Mouse (Mus musculus): ENCODE results near the gene Clstn1. TPM values are rescaled to one million over a fixed set of nuclear protein-coding genes. Genes with fewer than 3 reads are reported as not detected.
A peak's percentile ranks its signal among the peaks of the same experiment; 100 is the strongest.

Gene Clstn1
- total and polyA plus RNA-seq, 3 experiments, result 25.6 to 88.3 (median 86.7) TPM

DNA sequence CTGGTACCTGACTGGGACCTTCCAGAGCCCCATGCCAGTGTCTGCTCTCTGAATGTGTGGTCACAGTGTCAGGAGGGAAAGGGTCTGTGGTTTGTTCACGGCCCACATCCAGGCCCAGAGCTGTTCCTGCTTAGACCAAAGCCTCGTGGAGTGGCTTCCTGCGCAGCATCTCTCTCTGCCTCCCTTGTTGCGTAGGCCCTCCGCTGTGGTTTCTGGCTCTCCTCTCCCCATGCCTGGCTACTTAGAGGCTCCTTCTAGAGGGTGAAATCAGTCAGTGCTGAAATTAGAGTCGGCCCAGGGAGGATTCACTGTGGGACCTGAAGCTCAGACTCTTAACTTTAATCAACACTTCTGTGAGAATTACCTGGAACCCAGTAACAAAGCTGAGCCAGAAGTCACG lies 32.4 kb upstream of the Clstn1 start:
- no peak overlapping the region for H3K4me3 ChIP-seq
- WGBS, result 77% methylated on average over 7 of the region's 7 CpGs
- peaks cover 1% of the 10 kb centered on the region; the same call in 1 of the 2 replicates for H3K4me1 ChIP-seq (ENCODE audit: control insufficient read depth, insufficient read depth, low read length)
- H3K27ac ChIP-seq, result no peak overlapping the region
- H3K9ac ChIP-seq (ENCODE audit: low read depth, low read length), result no peak overlapping the region
- no peak for DNase-seq
- H3K27me3 ChIP-seq (ENCODE audit: control insufficient read depth, insufficient read depth, low read length), result no peaks in the 10 kb centered on the region
- intact Hi-C loops (cut with DNase I), result loop anchor here (5.0 kb wide), 1 partner anchor 33 kb away; the partner anchor contains the start of gene Clstn1
- TF ChIP-seq EP300 (IDR thresholded peaks at IDR 0.05; ENCODE audit: insufficient read depth, low read depth, low read length) (no peak), CTCF (IDR thresholded peaks at IDR 0.05) (no peak), POLR2A (IDR thresholded peaks at IDR 0.05; ENCODE audit: insufficient read depth, low read depth, low read length) (no peak)
- no peaks in the 10 kb centered on the region for H3K36me3 ChIP-seq (ENCODE audit: control insufficient read depth, insufficient read depth, low read length)
- H3K79me2 ChIP-seq (replicated peaks; ENCODE audit: control insufficient read depth, insufficient read depth, low read length), result no peaks in the 10 kb centered on the region

DNA sequence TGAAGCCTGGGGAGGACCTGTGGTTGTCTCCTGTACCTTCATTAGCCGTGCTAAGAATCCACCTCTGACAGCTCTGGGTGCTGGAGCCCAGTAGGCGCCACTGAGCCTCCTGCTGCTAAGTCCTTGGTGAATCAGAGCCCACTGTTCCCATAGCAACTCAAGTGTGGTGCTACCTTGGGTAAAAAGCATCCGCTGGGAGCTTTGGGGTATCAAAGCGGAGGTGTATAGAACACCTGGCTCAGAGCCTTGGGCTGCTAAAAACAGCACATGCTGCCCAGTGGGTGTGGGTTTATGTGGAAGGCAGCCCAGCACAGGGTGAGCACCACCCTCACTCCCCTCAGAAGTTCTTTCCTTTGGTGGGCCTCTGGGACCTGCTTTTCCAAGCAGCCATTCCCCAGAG lies 30.2 kb upstream of the Clstn1 start:
- H3K27me3 ChIP-seq (ENCODE audit: control insufficient read depth, insufficient read depth, low read length), result no peaks in the 10 kb centered on the region
- no peak overlapping the region for H3K27ac ChIP-seq
- no peak for DNase-seq
- 91% methylated on average over 4 of the region's 4 CpGs for WGBS
- H3K4me3 ChIP-seq, result no peak overlapping the region
- no peak for TF ChIP-seq POLR2A (IDR thresholded peaks at IDR 0.05; ENCODE audit: insufficient read depth, low read depth, low read length)
- TF ChIP-seq CTCF (IDR thresholded peaks at IDR 0.05), result no peak
- no peak for TF ChIP-seq EP300 (IDR thresholded peaks at IDR 0.05; ENCODE audit: insufficient read depth, low read depth, low read length)
- H3K36me3 ChIP-seq (ENCODE audit: control insufficient read depth, insufficient read depth, low read length), result no peaks in the 10 kb centered on the region
- intact Hi-C loops (cut with DNase I), result no loop called here
- H3K79me2 ChIP-seq (replicated peaks; ENCODE audit: control insufficient read depth, insufficient read depth, low read length), result no peaks in the 10 kb centered on the region
- H3K4me1 ChIP-seq (ENCODE audit: control insufficient read depth, insufficient read depth, low read length), result peaks cover 1% of the 10 kb centered on the region; the same call in 1 of the 2 replicates
- no peak overlapping the region for H3K9ac ChIP-seq (ENCODE audit: low read depth, low read length)

DNA sequence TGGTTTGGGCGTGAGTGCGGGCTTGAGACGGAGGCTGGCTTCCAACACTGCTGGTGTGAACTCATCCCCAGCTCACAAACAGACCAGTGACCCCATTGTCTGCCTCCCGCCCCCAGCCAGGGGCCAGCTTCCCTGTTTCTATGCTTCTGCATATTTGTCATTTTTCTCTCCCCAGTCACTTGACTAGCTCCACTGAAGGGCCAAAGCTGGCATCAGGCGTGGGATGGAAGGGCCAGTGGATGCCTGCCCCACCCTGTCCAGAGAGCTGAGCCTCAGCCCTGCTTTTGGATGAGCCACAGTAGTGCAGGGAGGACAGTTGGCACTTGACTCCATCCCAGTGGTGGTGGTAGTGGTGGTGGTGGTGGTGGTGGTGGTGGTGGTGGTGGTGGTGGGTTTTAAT lies 28.4 kb upstream of the Clstn1 start:
- DNase-seq, result no peak
- TF ChIP-seq CTCF (IDR thresholded peaks at IDR 0.05) (no peak), EP300 (IDR thresholded peaks at IDR 0.05; ENCODE audit: insufficient read depth, low read depth, low read length) (no peak), POLR2A (IDR thresholded peaks at IDR 0.05; ENCODE audit: insufficient read depth, low read depth, low read length) (no peak)
- 90% methylated on average over 5 of the region's 5 CpGs for WGBS
- Histone ChIP-seq H3K79me2 (replicated peaks; ENCODE audit: control insufficient read depth, insufficient read depth, low read length) (no peaks in the 10 kb centered on the region), H3K4me3 (no peak overlapping the region), H3K36me3 (ENCODE audit: control insufficient read depth, insufficient read depth, low read length) (no peaks in the 10 kb centered on the region), H3K9ac (ENCODE audit: low read depth, low read length) (no peak overlapping the region), H3K27me3 (ENCODE audit: control insufficient read depth, insufficient read depth, low read length) (no peaks in the 10 kb centered on the region), H3K4me1 (ENCODE audit: control insufficient read depth, insufficient read depth, low read length) (peaks cover 10% of the 10 kb centered on the region), H3K27ac (no peak overlapping the region)
- intact Hi-C loops (cut with DNase I), result no loop called here

DNA sequence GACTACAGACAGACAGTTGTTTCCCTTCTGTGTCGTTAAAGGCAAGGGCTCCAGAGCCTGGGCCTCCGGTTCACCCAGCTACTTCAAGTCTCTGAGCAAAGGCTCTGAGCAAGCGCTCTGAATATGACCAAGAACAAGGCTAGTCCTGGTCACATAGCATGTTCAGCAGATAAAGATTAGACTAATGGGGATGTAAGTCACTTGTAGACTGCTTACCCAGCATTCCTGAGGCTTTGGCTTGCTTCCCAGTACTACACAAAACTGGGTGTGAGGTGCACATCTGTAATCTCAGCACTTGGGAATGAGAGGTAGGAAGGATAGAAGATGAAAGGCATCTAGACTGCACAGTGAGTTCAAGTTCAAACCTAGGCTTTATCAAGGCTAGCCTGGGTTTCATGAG lies 27.9 kb upstream of the Clstn1 start:
- Histone ChIP-seq H3K27me3 (ENCODE audit: control insufficient read depth, insufficient read depth, low read length) (no peaks in the 10 kb centered on the region), H3K27ac (no peak overlapping the region), H3K79me2 (replicated peaks; ENCODE audit: control insufficient read depth, insufficient read depth, low read length) (no peaks in the 10 kb centered on the region), H3K4me1 (ENCODE audit: control insufficient read depth, insufficient read depth, low read length) (peaks cover 12% of the 10 kb centered on the region), H3K4me3 (no peak overlapping the region), H3K36me3 (ENCODE audit: control insufficient read depth, insufficient read depth, low read length) (no peaks in the 10 kb centered on the region), H3K9ac (ENCODE audit: low read depth, low read length) (no peak overlapping the region)
- DNase-seq, result no peak
- intact Hi-C loops (cut with DNase I), result no loop called here
- TF ChIP-seq CTCF (IDR thresholded peaks at IDR 0.05), result no peak
- TF ChIP-seq EP300 (IDR thresholded peaks at IDR 0.05; ENCODE audit: insufficient read depth, low read depth, low read length), result no peak
- no peak for TF ChIP-seq POLR2A (IDR thresholded peaks at IDR 0.05; ENCODE audit: insufficient read depth, low read depth, low read length)
- WGBS, result 59% methylated on average over 3 of the region's 3 CpGs

DNA sequence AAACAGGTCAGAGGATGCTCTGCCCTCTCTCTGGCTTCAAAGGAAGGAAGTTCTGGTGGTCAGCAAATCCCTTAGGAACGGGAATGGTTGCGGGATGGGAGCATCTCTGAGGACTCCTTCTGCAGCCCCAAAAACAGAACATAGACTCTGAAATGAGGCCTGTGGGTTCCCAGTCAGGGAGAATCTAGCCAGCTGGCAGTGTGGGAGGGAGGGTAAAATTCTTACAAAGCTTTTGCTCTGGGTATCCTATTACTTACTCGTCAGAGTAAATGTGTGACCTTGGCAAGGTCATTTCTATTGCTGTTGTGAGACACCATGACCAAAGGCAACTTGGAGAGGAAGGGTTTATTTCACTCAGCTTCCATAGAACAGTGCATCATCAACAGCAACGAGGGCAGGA lies 24.9 kb upstream of the Clstn1 start:
- H3K36me3 ChIP-seq (ENCODE audit: control insufficient read depth, insufficient read depth, low read length), result no peaks in the 10 kb centered on the region
- no peak overlapping the region for H3K27ac ChIP-seq
- 67% methylated on average over 4 of the region's 4 CpGs for WGBS
- H3K27me3 ChIP-seq (ENCODE audit: control insufficient read depth, insufficient read depth, low read length), result no peaks in the 10 kb centered on the region
- H3K9ac ChIP-seq (ENCODE audit: low read depth, low read length), result no peak overlapping the region
- H3K79me2 ChIP-seq (replicated peaks; ENCODE audit: control insufficient read depth, insufficient read depth, low read length), result no peaks in the 10 kb centered on the region; the same call in 1 of the 2 replicates
- peaks cover 18% of the 10 kb centered on the region for H3K4me1 ChIP-seq (ENCODE audit: control insufficient read depth, insufficient read depth, low read length)
- TF ChIP-seq CTCF (IDR thresholded peaks at IDR 0.05), result no peak
- no peak for TF ChIP-seq EP300 (IDR thresholded peaks at IDR 0.05; ENCODE audit: insufficient read depth, low read depth, low read length)
- no peak for TF ChIP-seq POLR2A (IDR thresholded peaks at IDR 0.05; ENCODE audit: insufficient read depth, low read depth, low read length)
- intact Hi-C loops (cut with DNase I), result no loop called here
- no peak overlapping the region for H3K4me3 ChIP-seq
- no peak for DNase-seq

DNA sequence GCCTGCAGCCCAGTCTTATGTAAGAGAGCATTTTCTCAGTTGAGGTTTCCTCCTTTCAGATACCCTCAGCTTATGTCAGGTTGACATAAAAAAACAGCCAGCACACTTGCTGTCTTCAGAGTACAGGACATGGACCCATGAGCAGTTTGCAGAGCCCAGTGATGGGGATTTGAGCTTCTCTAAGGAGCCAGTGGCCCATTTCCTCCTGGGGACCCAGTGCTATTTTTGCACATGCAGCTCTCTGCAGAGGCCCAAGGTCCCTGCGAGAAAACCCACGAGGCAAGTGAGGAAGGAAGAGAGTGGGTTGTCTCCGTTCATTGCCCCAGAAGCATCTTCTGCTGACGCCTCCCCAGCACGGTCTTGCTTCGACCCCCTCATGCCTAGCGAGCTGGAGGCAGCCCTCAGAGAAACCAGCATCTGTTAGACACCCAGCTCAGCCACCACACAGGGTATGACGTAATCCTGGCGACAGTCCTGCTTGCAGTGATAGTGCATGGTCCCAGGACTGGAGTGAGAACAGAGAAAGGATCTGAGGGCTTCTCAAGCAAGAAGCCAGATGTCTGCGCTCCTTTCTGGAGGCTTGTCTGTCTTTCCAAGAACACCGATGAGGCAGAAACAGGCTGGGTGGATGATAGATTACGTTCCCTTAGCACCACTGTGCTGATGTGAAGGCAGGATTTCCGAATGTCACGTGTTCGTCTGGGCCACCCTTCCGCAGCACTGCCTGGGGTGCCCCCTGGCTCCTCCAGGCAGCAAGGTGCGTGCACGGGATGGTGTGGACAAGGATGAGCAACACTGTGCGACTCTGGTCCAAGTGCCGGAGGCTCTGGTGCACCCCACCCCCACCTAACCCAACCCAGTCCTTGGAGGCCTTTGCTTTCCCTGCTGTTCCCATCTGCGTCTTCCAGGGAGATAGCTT lies 24.0 kb upstream of the Clstn1 start:
- peak overlapping the region; percentile 28 for H3K4me3 ChIP-seq
- peak; percentile 77 to 79 for DNase-seq
- H3K79me2 ChIP-seq (replicated peaks; ENCODE audit: control insufficient read depth, insufficient read depth, low read length), result no peaks in the 10 kb centered on the region; the same call in 1 of the 2 replicates
- H3K9ac ChIP-seq (ENCODE audit: low read depth, low read length), result peak overlapping the region; percentile 26
- no peaks in the 10 kb centered on the region for H3K27me3 ChIP-seq (ENCODE audit: control insufficient read depth, insufficient read depth, low read length)
- WGBS, result 28% methylated on average over 21 of the region's 21 CpGs
- H3K4me1 ChIP-seq (ENCODE audit: control insufficient read depth, insufficient read depth, low read length), result peaks cover 18% of the 10 kb centered on the region
- peak; percentile 25 for TF ChIP-seq CTCF (IDR thresholded peaks at IDR 0.05)
- 0 out of 2 replicates have a peak, but pooled peaks have one; percentile 5 for TF ChIP-seq EP300 (IDR thresholded peaks at IDR 0.05; ENCODE audit: insufficient read depth, low read depth, low read length)
- no peak for TF ChIP-seq POLR2A (IDR thresholded peaks at IDR 0.05; ENCODE audit: insufficient read depth, low read depth, low read length)
- no peaks in the 10 kb centered on the region for H3K36me3 ChIP-seq (ENCODE audit: control insufficient read depth, insufficient read depth, low read length)
- intact Hi-C loops (cut with DNase I), result no loop called here
- H3K27ac ChIP-seq, result peak overlapping the region; percentile 73

Data from heart, adult 2 months (tissue).